Mouse (Mus musculus): ENCODE data around the gene Lrrc20.

- TF ChIP-seq CTCF (IDR thresholded peaks at IDR 0.05; ENCODE audit: extremely low read depth, insufficient read depth, insufficient read length, insufficient replicate concordance) (no peak), POLR2A (IDR thresholded peaks at IDR 0.05; ENCODE audit: low read depth, low read length) (no peak)
Measured at GRCm38 (mm10) chr10:61538446-61538845, 62.8 kb downstream of the Lrrc20 start.

Measured in spleen, adult 2 months (tissue).